Mouse (Mus musculus): ENCODE measurements around the gene Olfr1281. TPM values are rescaled to one million over a fixed set of nuclear protein-coding genes. Genes with fewer than 3 reads are reported as not detected.

Olfr1281 gene
- polyA plus RNA-seq (2012; rRNA removed): not detected in 2 replicates

GRCm38 (mm10) chr2:111326220-111326619 is at the start of gene Olfr1281:
Olfr1281 (plus strand) TSS chr2:111326520.

GRCm38 (mm10) chr2:111289836-111290235 is 36.5 kb upstream of the Olfr1281 start, which contains the start of gene Olfr1278:
Olfr1278 (plus strand) TSS chr2:111290136.

GRCm38 (mm10) chr2:111300374-111300773 is 25.9 kb upstream of the Olfr1281 start, which contains the start of gene Olfr1279:
Olfr1279 (plus strand) TSS chr2:111300635.

GRCm38 (mm10) chr2:111313717-111314116 is 12.6 kb upstream of the Olfr1281 start, which contains the start of gene Olfr1280:
Olfr1280 (plus strand) TSS chr2:111314017.

GRCm38 (mm10) chr2:111335976-111336375 is 9.7 kb downstream of the Olfr1281 start, which contains the start of gene Olfr1282:
Olfr1282 (minus strand) TSS chr2:111336076.

GRCm38 (mm10) chr2:111366490-111366889 is 40.2 kb downstream of the Olfr1281 start, which contains the start of gene Olfr1283:
Olfr1283 (plus strand) TSS chr2:111366790.

GRCm38 (mm10) chr2:111375222-111375621 is 48.9 kb downstream of the Olfr1281 start, which contains the start of gene Olfr1284:
Olfr1284 (plus strand) TSS chr2:111375522.

Other genes with a start within 250 kb of the Olfr1281 start
- not detected in 2 replicates for gene Gm13941, start 220.5 kb upstream of the Olfr1281 start, polyA plus RNA-seq (2012; rRNA removed)
- not detected in 2 replicates for gene Gm15130, start 173.6 kb upstream of the Olfr1281 start, polyA plus RNA-seq (2012; rRNA removed)
- not detected in 2 replicates for gene 4930430A15Rik, start 96.9 kb upstream of the Olfr1281 start, polyA plus RNA-seq (2012; rRNA removed)
- not detected in 2 replicates for gene Olfr1275, start 91.2 kb upstream of the Olfr1281 start, polyA plus RNA-seq (2012; rRNA removed)
- not detected in 2 replicates for gene Olfr1276, start 72.0 kb upstream of the Olfr1281 start, polyA plus RNA-seq (2012; rRNA removed)
- not detected in 2 replicates for gene Olfr1277, start 52.4 kb upstream of the Olfr1281 start, polyA plus RNA-seq (2012; rRNA removed)
- not detected in 2 replicates for gene Olfr1278, start 36.4 kb upstream of the Olfr1281 start, polyA plus RNA-seq (2012; rRNA removed)
- gene Olfr1279, start 25.9 kb upstream of the Olfr1281 start, polyA plus RNA-seq (2012; rRNA removed): not detected in 2 replicates
- not detected in 2 replicates for gene Olfr1280, start 12.5 kb upstream of the Olfr1281 start, polyA plus RNA-seq (2012; rRNA removed)
- gene Olfr1282, start 9.6 kb downstream of the Olfr1281 start, polyA plus RNA-seq (2012; rRNA removed): not detected in 2 replicates
- not detected in 2 replicates for gene Olfr1283, start 40.3 kb downstream of the Olfr1281 start, polyA plus RNA-seq (2012; rRNA removed)
- not detected in 2 replicates for gene Olfr1284, start 49.0 kb downstream of the Olfr1281 start, polyA plus RNA-seq (2012; rRNA removed)
- not detected in 2 replicates for gene Olfr1286, start 96.6 kb downstream of the Olfr1281 start, polyA plus RNA-seq (2012; rRNA removed)
- not detected in 2 replicates for gene Olfr1287, start 122.6 kb downstream of the Olfr1281 start, polyA plus RNA-seq (2012; rRNA removed)
- not detected in 2 replicates for gene Olfr1288, start 147.6 kb downstream of the Olfr1281 start, polyA plus RNA-seq (2012; rRNA removed)
- gene Olfr1289, start 154.3 kb downstream of the Olfr1281 start, polyA plus RNA-seq (2012; rRNA removed): not detected in 2 replicates
- not detected in 2 replicates for gene Olfr1290, start 167.3 kb downstream of the Olfr1281 start, polyA plus RNA-seq (2012; rRNA removed)
- not detected in 2 replicates for gene Olfr1291-ps1, start 170.7 kb downstream of the Olfr1281 start, polyA plus RNA-seq (2012; rRNA removed)
- gene Olfr1293-ps, start 198.7 kb downstream of the Olfr1281 start, polyA plus RNA-seq (2012; rRNA removed): not detected in 2 replicates
- gene Olfr1294, start 213.8 kb downstream of the Olfr1281 start, polyA plus RNA-seq (2012; rRNA removed): not detected in 2 replicates
- gene Olfr1295, start 243.2 kb downstream of the Olfr1281 start, polyA plus RNA-seq (2012; rRNA removed): not detected in 2 replicates

Measured in liver, embryonic 18 days (tissue).